Mouse (Mus musculus) forebrain, postnatal 0 days (tissue): ENCODE results near the gene Tex19.2. TPM values are rescaled to one million over a fixed set of nuclear protein-coding genes. Genes with fewer than 3 reads are reported as not detected.

Experiments
- ATAC-seq: fragments of 200-750 bp; cut with Nextera tagmentation; 2 replicates; pipeline ENCODE4 v1.8.0; 2017; ENCODE audit warnings: mild to moderate bottlenecking, moderate library complexity
- DNase-seq: peaks from one replicate; pipeline ENCODE4 v3.0.0-alpha.2; 2015
- H3K27ac ChIP-seq: fragments of 300-500 bp; sonication (generic); 2 replicates; pipeline ENCODE4 v1.5.1; 2014; ENCODE audit warnings: low read depth, mild to moderate bottlenecking, antibody characterized with exemption, low read length, moderate library complexity, mixed read lengths
- H3K27me3 ChIP-seq: fragments of 300-500 bp; sonication (generic); 2 replicates; pipeline ENCODE4 v1.6.1; 2014; ENCODE audit warnings: mild to moderate bottlenecking, low read length, mixed read lengths; ENCODE audit not compliant: insufficient read depth
- H3K36me3 ChIP-seq: fragments of 300-500 bp; sonication (generic); 2 replicates; pipeline ENCODE4 v1.6.1; 2014; ENCODE audit warnings: mild to moderate bottlenecking, moderate library complexity; ENCODE audit not compliant: insufficient read depth
- H3K4me1 ChIP-seq: fragments of 300-500 bp; sonication (generic); 2 replicates; pipeline ENCODE4 v1.6.1; 2014; ENCODE audit warnings: antibody characterized with exemption; ENCODE audit not compliant: insufficient read depth
- H3K4me2 ChIP-seq: fragments of 300-500 bp; sonication (generic); 2 replicates; pipeline ENCODE4 v1.6.1; 2014; ENCODE audit warnings: low read depth, mild to moderate bottlenecking, moderate library complexity
- H3K4me3 ChIP-seq: fragments of 300-500 bp; sonication (generic); 2 replicates; pipeline ENCODE4 v1.5.1; 2014; ENCODE audit warnings: low read depth, low read length, mixed read lengths
- H3K9ac ChIP-seq: fragments of 300-500 bp; sonication (generic); 2 replicates; pipeline ENCODE4 v1.6.1; 2014; ENCODE audit warnings: mild to moderate bottlenecking
- H3K9me3 ChIP-seq: fragments of 300-500 bp; sonication (generic); 2 replicates; pipeline ENCODE4 v1.6.1; 2016; ENCODE audit warnings: low read length
- CTCF ChIP-seq: sonication (generic); IDR thresholded peaks from 2 replicates; pipeline ENCODE4 v1.5.1; 2016; ENCODE audit warnings: antibody characterized with exemption, control low read depth, low read depth
- WGBS: fragments of 180-500 bp; shearing (Covaris S2); extraction: QIAGEN DNeasy Blood & Tissue Kit; methylation state at CpG from one replicate; pipeline ENCODE4 v1.1.7; 2014; 5-methylcytosine and 5-hydroxymethylcytosine counted together
- polyA plus RNA-seq: library from polyadenylated mRNA; unstranded; fragments of >200 nt; fragmentation: Nextera tagmentation; extraction: Ambion mirVana; gene quantifications from 2 replicates; pipeline ENCODE4 v1.2.1, GENCODE M21; 2015
- total RNA-seq: library from RNA; depleted of rRNA; stranded (reverse); fragments of >200 nt; gene quantifications from 2 replicates; pipeline ENCODE4 v1.2.3, GENCODE M21; 2014

Tex19.2 gene
- total and polyA plus RNA-seq, 2 experiments from 2014 or later: not detected

DNA sequence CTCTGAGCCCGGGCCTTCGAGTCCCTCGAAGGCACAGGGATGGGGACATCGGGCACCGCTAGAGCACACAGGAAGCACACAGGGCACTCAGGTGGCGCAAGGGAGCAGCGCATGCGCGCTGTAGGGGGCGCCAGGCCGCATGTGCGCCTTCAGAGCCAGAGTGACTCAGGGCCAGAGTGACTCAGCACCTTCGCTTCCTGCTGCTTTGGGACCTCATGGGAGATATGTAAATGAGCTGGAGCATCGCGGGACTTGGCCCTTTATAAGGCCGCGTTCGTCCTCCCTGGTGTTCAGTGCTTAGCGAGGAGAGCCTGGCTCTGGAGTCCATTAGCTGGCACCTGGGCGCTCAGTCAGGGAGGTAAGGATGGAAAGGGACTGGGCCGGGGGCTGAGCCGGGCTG, 27.4 kb upstream of the Tex19.2 start, which contains the start of gene Tex19.1:
Gene Tex19.1, plus strand, starts transcription at position 279 of the 400 bp plus-strand sequence.
- ATAC-seq (no peak), DNase-seq (no peak)
- WGBS: 93% methylated on average over 22 of the region's 22 CpGs
- Histone ChIP-seq H3K4me1 (no peaks in the 10 kb centered on the region), H3K27me3 (no peaks in the 10 kb centered on the region), H3K27ac (no peak within 1 kb of the TSS), H3K9me3 (no peaks in the 10 kb centered on the region), H3K4me3 (no peak within 1 kb of the TSS), H3K9ac (no peak within 1 kb of the TSS), H3K36me3 (no peaks in the 10 kb centered on the region), H3K4me2 (no peak within 1 kb of the TSS)
- no peak for TF ChIP-seq CTCF

DNA sequence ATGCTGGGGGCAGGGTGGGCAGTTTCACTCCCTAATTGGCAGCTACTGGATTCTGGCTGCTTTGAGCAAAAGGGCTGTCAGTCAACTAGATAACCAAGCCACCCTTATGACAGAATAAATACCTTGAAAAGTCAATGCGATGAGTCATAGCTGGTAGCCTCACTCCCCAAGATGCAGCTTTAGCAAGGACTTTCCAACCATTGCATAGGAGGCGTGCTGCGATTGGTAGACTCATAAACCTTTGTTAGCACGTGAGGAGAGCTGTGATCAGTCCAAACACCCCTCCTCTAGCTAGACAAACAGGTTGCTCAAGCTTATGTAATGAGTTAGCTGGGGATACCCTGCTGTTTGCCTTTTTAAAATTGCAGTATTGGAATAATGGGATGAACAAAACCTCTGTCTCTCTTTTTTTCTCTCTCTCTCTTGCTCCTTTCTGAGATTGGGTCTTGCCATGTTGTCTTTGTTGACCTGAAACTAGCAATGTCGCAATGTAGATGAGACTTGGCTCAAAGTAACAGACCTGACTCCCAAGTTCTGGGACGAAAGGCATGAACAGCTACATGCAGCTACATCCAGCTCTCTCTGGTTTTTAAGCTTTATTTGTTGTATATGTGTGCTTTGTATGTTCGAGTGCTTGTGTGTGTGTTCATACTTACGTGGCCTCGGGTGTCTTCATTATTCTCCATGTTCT, 25.0 kb upstream of the Tex19.2 start:
- H3K4me1 ChIP-seq: no peaks in the 10 kb centered on the region
- H3K27ac ChIP-seq: no peak overlapping the region
- WGBS: 71% methylated on average over 9 of the region's 9 CpGs
- no peaks in the 10 kb centered on the region for H3K36me3 ChIP-seq
- no peaks in the 10 kb centered on the region for H3K27me3 ChIP-seq
- H3K9ac ChIP-seq: no peak overlapping the region
- no peak overlapping the region for H3K4me2 ChIP-seq
- no peaks in the 10 kb centered on the region for H3K9me3 ChIP-seq
- no peak for DNase-seq
- TF ChIP-seq CTCF: no peak
- no peak for ATAC-seq
- no peak overlapping the region for H3K4me3 ChIP-seq

DNA sequence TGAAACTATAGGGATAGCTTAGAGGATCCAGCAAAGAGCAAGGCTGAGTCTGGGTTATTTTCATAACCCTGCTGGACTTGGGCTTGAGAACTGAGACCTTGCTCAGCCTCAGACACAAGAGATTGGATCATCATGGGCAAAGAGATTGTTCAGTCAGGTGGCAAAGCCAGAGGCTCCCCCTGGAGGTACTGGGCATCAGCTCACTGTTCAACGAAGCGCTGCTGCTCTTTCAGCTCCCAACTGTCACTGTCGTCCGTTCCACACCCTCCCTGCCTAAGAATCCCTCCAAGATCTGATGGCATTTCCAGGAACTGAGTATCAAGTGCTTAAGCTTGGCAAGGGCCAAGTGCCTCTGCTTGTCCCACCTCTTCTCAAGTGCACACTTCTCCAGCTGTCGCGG, 20.3 kb upstream of the Tex19.2 start:
- H3K27ac ChIP-seq: no peak overlapping the region
- H3K9ac ChIP-seq: no peak overlapping the region
- no peak overlapping the region for H3K4me2 ChIP-seq
- 43% methylated on average over 6 of the region's 6 CpGs for WGBS
- H3K36me3 ChIP-seq: no peaks in the 10 kb centered on the region
- ATAC-seq (no peak), DNase-seq (no peak)
- H3K9me3 ChIP-seq: no peaks in the 10 kb centered on the region
- TF ChIP-seq CTCF: no peak
- no peaks in the 10 kb centered on the region for H3K27me3 ChIP-seq
- H3K4me1 ChIP-seq: no peaks in the 10 kb centered on the region
- no peak overlapping the region for H3K4me3 ChIP-seq

DNA sequence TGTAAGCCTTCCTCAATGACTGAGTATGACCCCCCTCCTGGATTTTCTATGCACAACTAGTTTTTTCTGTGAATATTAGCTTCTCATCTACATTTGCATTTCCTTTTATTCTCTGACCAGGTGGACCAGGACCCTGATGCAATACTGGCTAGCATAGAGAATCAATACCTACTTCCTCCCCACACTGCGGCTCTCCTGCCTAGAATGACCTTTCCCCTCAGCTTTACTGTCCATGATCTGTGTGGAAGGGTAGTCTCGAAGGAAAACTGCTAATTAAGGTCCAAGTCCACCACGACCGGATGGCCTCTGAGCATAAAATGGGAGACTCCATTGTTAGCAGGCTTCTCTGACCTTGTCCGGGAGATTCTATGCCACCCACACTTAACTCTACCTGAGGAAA, 19.2 kb upstream of the Tex19.2 start:
- H3K27me3 ChIP-seq: no peaks in the 10 kb centered on the region
- H3K27ac ChIP-seq: no peak overlapping the region
- no peaks in the 10 kb centered on the region for H3K4me1 ChIP-seq
- WGBS: 85% methylated on average over 5 of the region's 5 CpGs
- ATAC-seq (no peak), DNase-seq (no peak)
- H3K4me3 ChIP-seq: no peak overlapping the region
- H3K9ac ChIP-seq: no peak overlapping the region
- no peak for TF ChIP-seq CTCF
- H3K9me3 ChIP-seq: no peaks in the 10 kb centered on the region
- no peak overlapping the region for H3K4me2 ChIP-seq
- no peaks in the 10 kb centered on the region for H3K36me3 ChIP-seq

DNA sequence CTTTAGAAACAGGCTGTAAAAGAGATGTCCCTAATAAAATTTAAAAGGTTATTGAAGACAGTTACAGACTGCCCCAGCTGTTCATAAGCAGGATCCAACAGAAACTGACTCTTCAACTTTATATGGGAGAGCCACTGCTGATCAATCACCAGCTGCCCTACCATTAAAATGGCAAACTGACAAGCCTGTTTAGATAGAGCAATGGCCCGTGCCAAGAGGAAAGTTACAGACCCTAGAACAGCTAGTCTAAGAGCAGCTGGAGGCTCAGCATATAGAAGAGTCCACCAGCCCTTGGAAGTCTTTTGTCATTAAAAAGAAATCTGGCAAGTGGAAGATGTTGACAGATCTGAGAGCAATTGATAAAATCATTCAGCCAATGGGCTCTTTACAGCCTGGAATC, 16.1 kb upstream of the Tex19.2 start:
- TF ChIP-seq CTCF: no peak
- no peak overlapping the region for H3K9ac ChIP-seq
- no peaks in the 10 kb centered on the region for H3K9me3 ChIP-seq
- no peak overlapping the region for H3K4me2 ChIP-seq
- H3K27me3 ChIP-seq: no peaks in the 10 kb centered on the region
- ATAC-seq: no peak
- no peak overlapping the region for H3K27ac ChIP-seq
- H3K36me3 ChIP-seq: no peaks in the 10 kb centered on the region
- H3K4me1 ChIP-seq: no peaks in the 10 kb centered on the region
- no peak for DNase-seq
- WGBS: 83% methylated on average over 1 of the region's 1 CpGs
- no peak overlapping the region for H3K4me3 ChIP-seq

DNA sequence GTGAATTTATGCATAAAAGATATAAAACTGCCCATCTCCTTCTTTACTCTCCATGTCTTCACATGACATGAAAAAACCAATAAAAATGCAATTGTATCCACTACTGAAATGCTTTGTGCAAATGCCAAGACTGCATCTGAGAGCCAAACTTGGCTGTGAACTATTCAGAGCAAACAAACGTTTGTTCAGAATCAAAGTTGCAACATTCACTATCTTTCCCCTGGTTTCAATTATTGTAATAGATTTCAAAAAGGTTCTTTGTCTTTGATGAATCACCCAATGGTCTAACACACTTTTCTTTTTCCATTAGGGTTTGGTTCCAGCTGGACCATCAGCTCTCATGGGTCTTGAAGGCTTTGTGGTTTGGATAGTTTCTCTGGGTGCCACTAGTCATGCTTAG, 11.1 kb upstream of the Tex19.2 start:
- WGBS: 53% methylated on average over 1 of the region's 1 CpGs
- H3K4me3 ChIP-seq: no peak overlapping the region
- no peaks in the 10 kb centered on the region for H3K4me1 ChIP-seq
- H3K36me3 ChIP-seq: no peaks in the 10 kb centered on the region
- H3K27me3 ChIP-seq: no peaks in the 10 kb centered on the region
- ATAC-seq (no peak), DNase-seq (no peak)
- no peak overlapping the region for H3K9ac ChIP-seq
- H3K27ac ChIP-seq: no peak overlapping the region
- TF ChIP-seq CTCF: no peak
- no peak overlapping the region for H3K4me2 ChIP-seq
- H3K9me3 ChIP-seq: no peaks in the 10 kb centered on the region

DNA sequence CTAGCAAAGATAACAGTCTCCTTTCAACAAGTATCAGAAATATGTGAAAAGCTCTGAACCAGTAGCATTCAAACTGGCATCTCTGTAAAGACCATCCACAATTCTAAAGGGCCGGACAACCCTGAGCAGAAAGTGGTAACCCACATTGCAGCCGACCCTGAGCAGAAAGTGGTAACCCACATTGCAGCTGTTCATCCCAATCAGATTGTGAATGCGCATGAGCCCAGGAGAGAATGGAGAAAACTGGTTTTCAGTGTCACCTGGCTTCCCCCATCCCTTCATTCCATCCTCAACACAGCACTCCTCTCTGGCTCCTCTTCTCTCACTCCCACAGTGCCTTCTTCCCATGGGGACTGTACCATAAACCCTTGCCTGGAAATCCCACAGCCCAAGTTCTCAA, 9.0 kb upstream of the Tex19.2 start:
- H3K4me3 ChIP-seq: no peak overlapping the region
- no peaks in the 10 kb centered on the region for H3K27me3 ChIP-seq
- H3K4me1 ChIP-seq: no peaks in the 10 kb centered on the region
- ATAC-seq (no peak), DNase-seq (no peak)
- no peak overlapping the region for H3K4me2 ChIP-seq
- 89% methylated on average over 3 of the region's 3 CpGs for WGBS
- no peaks in the 10 kb centered on the region for H3K36me3 ChIP-seq
- no peak overlapping the region for H3K9ac ChIP-seq
- no peak for TF ChIP-seq CTCF
- no peaks in the 10 kb centered on the region for H3K9me3 ChIP-seq
- H3K27ac ChIP-seq: no peak overlapping the region
